Mouse (Mus musculus) limb, embryonic 11.5 days (tissue): ENCODE measurements around the gene Tmcc1. TPM values are rescaled to one million over a fixed set of nuclear protein-coding genes. Genes with fewer than 3 reads are reported as not detected.

ENCODE experiments used
- ATAC-seq: fragments of 200-750 bp; cut with Nextera tagmentation; 2 replicates; pipeline ENCODE4 v1.8.0; 2017; ENCODE audit warnings: low read depth; ENCODE audit not compliant: insufficient number of reproducible peaks, low FRiP score, low TSS enrichment
- DNase-seq: peaks from one replicate; pipeline ENCODE4 v3.0.0-alpha.2; 2015; ENCODE audit warnings: low spot score
- H3K27ac ChIP-seq: fragments of 300-500 bp; sonication (generic); replicated peaks from 2 replicates; pipeline ENCODE4 v1.5.1; 2014; ENCODE audit warnings: low read depth, mild to moderate bottlenecking, low read length
- H3K27me3 ChIP-seq: fragments of 300-500 bp; sonication (generic); 2 replicates; pipeline ENCODE4 v1.6.1; 2014; ENCODE audit warnings: mild to moderate bottlenecking, low read length, mixed read lengths; ENCODE audit not compliant: control insufficient read depth, insufficient read depth
- H3K36me3 ChIP-seq: fragments of 300-500 bp; sonication (generic); 2 replicates; pipeline ENCODE4 v1.6.1; 2014; ENCODE audit warnings: mild to moderate bottlenecking, low read length, moderate library complexity, mixed read lengths; ENCODE audit not compliant: control insufficient read depth, insufficient read depth
- H3K4me1 ChIP-seq: fragments of 300-500 bp; sonication (generic); 2 replicates; pipeline ENCODE4 v1.6.1; 2014; ENCODE audit warnings: low read length, mixed read lengths; ENCODE audit not compliant: control insufficient read depth, insufficient read depth
- H3K4me2 ChIP-seq: fragments of 300-500 bp; sonication (generic); 2 replicates; pipeline ENCODE4 v1.6.1; 2014; ENCODE audit warnings: low read depth, mild to moderate bottlenecking, moderate library complexity; ENCODE audit not compliant: severe bottlenecking
- H3K4me3 ChIP-seq: fragments of 300-500 bp; sonication (generic); 2 replicates; pipeline ENCODE4 v1.5.1; 2014; ENCODE audit warnings: low read depth, low read length
- H3K9ac ChIP-seq: fragments of 300-500 bp; sonication (generic); 2 replicates; pipeline ENCODE4 v1.6.1; 2014; ENCODE audit warnings: mild to moderate bottlenecking, low read length
- H3K9me3 ChIP-seq: fragments of 300-500 bp; sonication (generic); 2 replicates; pipeline ENCODE4 v1.6.1; 2016; ENCODE audit warnings: low read length; ENCODE audit not compliant: control insufficient read depth
- WGBS: fragments of 180-500 bp; shearing (Covaris S2); extraction: QIAGEN DNeasy Blood & Tissue Kit; methylation state at CpG from one replicate; pipeline ENCODE4 v1.1.7; 2014; 5-methylcytosine and 5-hydroxymethylcytosine counted together
- polyA plus RNA-seq: library from polyadenylated mRNA; unstranded; fragments of >200 nt; fragmentation: Nextera tagmentation; extraction: Ambion mirVana; gene quantifications from 2 replicates; pipeline ENCODE4 v1.2.1, GENCODE M21; 2014

The Tmcc1 gene
- polyA plus RNA-seq, 1 experiment from 2014 or later = 13.4 TPM

GRCm38 (mm10) chr6:116207729-116208534 is 14.6 kb upstream of the Tmcc1 start, which contains the start of gene Washc2:
TSS of gene Washc2 (plus strand) at chr6:116208038.
- H3K9me3 ChIP-seq = no peaks in the 10 kb centered on the region
- peak within 1 kb of the TSS; percentile 81 for H3K4me2 ChIP-seq
- peak; percentile 96 for ATAC-seq
- 0 out of 2 replicates have a peak, but pooled peaks cover 7% of the 10 kb centered on the region for H3K4me1 ChIP-seq
- peak within 1 kb of the TSS; percentile 74 for H3K9ac ChIP-seq
- no peak within 1 kb of the TSS for H3K27ac ChIP-seq
- H3K4me3 ChIP-seq = peak within 1 kb of the TSS; percentile 87
- peaks cover 2% of the 10 kb centered on the region; the same call in 1 of the 2 replicates for H3K36me3 ChIP-seq
- WGBS = under 1% methylated on average over 51 of the region's 51 CpGs
- peak; percentile 98 for DNase-seq
- H3K27me3 ChIP-seq = no peaks in the 10 kb centered on the region

- WGBS = 80% methylated on average over 2 of the region's 2 CpGs
- no peak for DNase-seq
- Histone ChIP-seq H3K4me3 (no peak overlapping the region), H3K4me2 (no peak overlapping the region), H3K36me3 (no peaks in the 10 kb centered on the region), H3K27me3 (no peaks in the 10 kb centered on the region), H3K9me3 (no peaks in the 10 kb centered on the region), H3K4me1 (no peaks in the 10 kb centered on the region), H3K9ac (no peak overlapping the region), H3K27ac (no peak overlapping the region)
- ATAC-seq = no peak
Observed at GRCm38 (mm10) chr6:116199682-116200081, 6.4 kb upstream of the Tmcc1 start.

DNA sequence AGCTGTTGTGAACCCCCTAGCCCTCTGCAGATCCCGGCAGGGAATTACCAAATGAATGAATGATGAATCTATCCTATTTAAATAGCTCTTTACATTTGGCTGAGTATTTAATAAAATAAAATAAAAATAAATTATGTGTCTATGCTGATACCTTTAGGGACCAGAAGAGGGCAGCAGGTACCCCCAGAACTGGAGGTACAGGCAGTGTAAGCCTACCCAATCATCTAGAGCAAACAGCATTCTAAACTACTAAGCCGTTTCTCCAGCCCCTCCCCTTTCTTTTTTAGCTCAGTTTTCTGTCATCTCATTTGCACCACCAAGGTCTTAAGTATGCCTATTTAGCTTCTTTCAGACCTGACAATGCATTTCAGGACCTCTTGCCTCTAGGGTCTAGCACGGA is 4.9 kb upstream of the Tmcc1 start:
- WGBS = 42% methylated on average over 3 of the region's 3 CpGs
- no peak overlapping the region for H3K4me2 ChIP-seq
- DNase-seq (peak; percentile 25), ATAC-seq (no peak)
- no peak overlapping the region for H3K27ac ChIP-seq
- H3K36me3 ChIP-seq = no peaks in the 10 kb centered on the region
- no peaks in the 10 kb centered on the region for H3K4me1 ChIP-seq
- H3K9ac ChIP-seq = no peak overlapping the region
- H3K4me3 ChIP-seq = no peak overlapping the region
- H3K9me3 ChIP-seq = no peaks in the 10 kb centered on the region
- no peaks in the 10 kb centered on the region for H3K27me3 ChIP-seq

DNA sequence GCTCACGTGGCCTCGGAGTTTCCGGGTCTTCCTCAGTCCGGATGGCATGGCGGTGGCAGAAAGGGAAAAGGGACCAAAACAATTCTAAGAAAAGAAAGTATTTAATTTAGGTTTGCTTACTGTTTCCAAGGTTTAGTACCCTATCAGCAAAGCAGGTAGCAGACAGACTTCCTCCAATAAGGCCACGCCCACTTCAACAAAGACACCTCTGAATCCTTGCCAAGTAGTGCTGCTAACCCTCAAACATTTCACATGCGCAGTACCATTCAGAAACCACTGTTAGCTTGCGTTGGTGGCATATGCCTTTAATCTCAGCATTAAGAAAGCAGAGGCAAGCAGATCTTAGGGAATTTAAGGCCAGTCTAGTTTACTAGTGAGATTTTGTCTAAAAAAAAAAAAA is 2.5 kb upstream of the Tmcc1 start:
- ATAC-seq = no peak

DNA sequence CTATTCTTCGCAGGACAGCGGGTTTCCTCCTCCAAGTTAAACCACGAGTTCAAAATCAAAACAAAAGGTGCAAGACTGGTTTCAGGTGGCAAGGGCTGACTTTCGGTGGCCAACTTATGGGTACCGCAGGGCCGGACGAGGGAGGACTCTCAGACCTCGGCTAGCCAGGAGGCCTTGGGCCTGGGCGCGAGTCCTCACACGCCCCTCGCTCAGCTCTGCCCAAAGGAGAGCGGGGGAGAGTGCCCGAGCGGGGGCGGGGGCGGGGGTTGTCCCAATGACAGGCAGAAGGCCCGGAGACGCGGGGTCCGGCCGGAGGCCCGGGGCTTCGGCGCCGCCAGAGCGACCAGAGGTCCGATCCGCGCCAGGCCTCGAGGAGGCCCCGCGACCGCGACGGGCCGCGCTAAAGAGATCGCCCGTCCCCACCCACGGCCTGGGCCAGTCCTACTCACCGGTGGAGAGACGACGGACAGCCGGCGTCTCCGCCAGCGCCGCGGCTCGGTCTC is 426 bp downstream of the Tmcc1 start:
- 0 out of 2 replicates have a peak overlapping the region, but pooled peaks have one; percentile 55 for H3K27ac ChIP-seq
- under 1% methylated on average over 42 of the region's 51 CpGs for WGBS
- H3K36me3 ChIP-seq = no peaks in the 10 kb centered on the region
- H3K4me3 ChIP-seq = peak overlapping the region; percentile 54
- ATAC-seq (peak; percentile 85), DNase-seq (peak; percentile 70)
- H3K4me2 ChIP-seq = peak overlapping the region; percentile 67
- no peaks in the 10 kb centered on the region for H3K9me3 ChIP-seq
- H3K4me1 ChIP-seq = peaks cover 2% of the 10 kb centered on the region; the same call in 1 of the 2 replicates
- H3K27me3 ChIP-seq = no peaks in the 10 kb centered on the region
- H3K9ac ChIP-seq = peak overlapping the region; percentile 76

More for the DNA sequence above, 2.5 kb upstream of the Tmcc1 start:
- Histone ChIP-seq H3K9me3 (no peaks in the 10 kb centered on the region), H3K36me3 (no peaks in the 10 kb centered on the region), H3K4me2 (no peak overlapping the region), H3K4me1 (peaks cover 2% of the 10 kb centered on the region; the same call in 1 of the 2 replicates), H3K27ac (no peak overlapping the region), H3K9ac (no peak overlapping the region), H3K27me3 (no peaks in the 10 kb centered on the region), H3K4me3 (no peak overlapping the region)
- WGBS = 68% methylated on average over 8 of the region's 8 CpGs
- no peak for DNase-seq

DNA sequence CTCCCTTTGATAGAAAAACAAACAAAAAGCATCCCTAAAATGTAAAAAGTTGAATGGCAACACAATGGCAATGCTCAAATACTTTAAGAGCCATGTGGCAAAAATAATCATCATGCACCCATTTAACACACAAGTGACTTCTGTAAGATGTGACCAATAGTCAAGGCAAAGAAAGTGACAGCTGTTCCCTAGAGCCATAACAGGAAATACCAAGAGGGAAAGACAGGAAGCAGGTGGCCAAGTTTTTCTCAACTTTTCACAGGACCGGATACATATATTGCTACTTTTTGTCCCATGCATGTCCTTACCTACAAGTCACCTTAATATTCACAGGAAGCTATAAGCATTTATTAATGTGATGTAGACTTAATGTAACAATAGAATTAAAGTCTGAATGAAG is 3.9 kb downstream of the Tmcc1 start:
- no peak for ATAC-seq

DNA sequence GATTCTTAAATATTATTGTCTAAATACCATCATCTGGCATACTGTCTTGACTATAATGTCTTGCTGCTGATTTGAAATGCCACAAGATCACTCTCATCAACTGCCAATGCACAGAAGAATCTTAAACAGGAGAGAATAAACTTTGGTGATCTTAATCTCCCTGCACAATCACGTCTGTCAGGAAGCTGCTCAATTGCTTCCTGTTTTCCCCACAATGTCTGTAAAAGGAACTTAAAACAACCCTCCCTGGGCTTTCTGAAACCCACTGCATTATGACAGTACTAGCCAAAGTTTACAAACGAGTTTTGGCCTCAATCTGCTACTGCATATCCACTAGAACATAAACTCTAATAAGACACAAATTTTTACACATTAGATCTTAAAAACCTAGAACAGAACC is 6.8 kb downstream of the Tmcc1 start:
- Histone ChIP-seq H3K9me3 (no peaks in the 10 kb centered on the region), H3K27ac (no peak overlapping the region), H3K9ac (no peak overlapping the region), H3K4me1 (no peaks in the 10 kb centered on the region), H3K4me3 (no peak overlapping the region), H3K27me3 (no peaks in the 10 kb centered on the region), H3K36me3 (no peaks in the 10 kb centered on the region), H3K4me2 (no peak overlapping the region)
- ATAC-seq (no peak), DNase-seq (no peak)
- 48% methylated on average over 2 of the region's 2 CpGs for WGBS

More for the DNA sequence above, 3.9 kb downstream of the Tmcc1 start:
- Histone ChIP-seq H3K27ac (no peak overlapping the region), H3K36me3 (no peaks in the 10 kb centered on the region), H3K27me3 (no peaks in the 10 kb centered on the region), H3K4me1 (peaks cover 2% of the 10 kb centered on the region; the same call in 1 of the 2 replicates), H3K4me2 (no peak overlapping the region), H3K9me3 (no peaks in the 10 kb centered on the region), H3K9ac (no peak overlapping the region), H3K4me3 (no peak overlapping the region)
- no peak for DNase-seq
- WGBS = 81% methylated on average over 1 of the region's 1 CpGs

GRCm38 (mm10) chr6:116183509-116183908 is 9.8 kb downstream of the Tmcc1 start:
- Histone ChIP-seq H3K9ac (no peak overlapping the region), H3K27me3 (no peaks in the 10 kb centered on the region), H3K27ac (no peak overlapping the region), H3K4me1 (no peaks in the 10 kb centered on the region), H3K4me3 (no peak overlapping the region), H3K9me3 (no peaks in the 10 kb centered on the region), H3K4me2 (no peak overlapping the region), H3K36me3 (no peaks in the 10 kb centered on the region)
- DNase-seq = no peak
- ATAC-seq = no peak
- 92% methylated on average over 5 of the region's 5 CpGs for WGBS
